Mouse (Mus musculus): ENCODE data around the gene Olfr1079. TPM values are rescaled to one million over a fixed set of nuclear protein-coding genes. Genes with fewer than 3 reads are reported as not detected.
"Not testable (repeated sequence)": the region's sequence is repeated elsewhere in the genome, so short reads cannot be mapped to it uniquely, and the experiment has no call there.

The Olfr1079 gene
- not detected in 2 replicates for polyA plus RNA-seq (2016; fragmentation: Nextera tagmentation; extraction: Ambion mirVana)

DNA sequence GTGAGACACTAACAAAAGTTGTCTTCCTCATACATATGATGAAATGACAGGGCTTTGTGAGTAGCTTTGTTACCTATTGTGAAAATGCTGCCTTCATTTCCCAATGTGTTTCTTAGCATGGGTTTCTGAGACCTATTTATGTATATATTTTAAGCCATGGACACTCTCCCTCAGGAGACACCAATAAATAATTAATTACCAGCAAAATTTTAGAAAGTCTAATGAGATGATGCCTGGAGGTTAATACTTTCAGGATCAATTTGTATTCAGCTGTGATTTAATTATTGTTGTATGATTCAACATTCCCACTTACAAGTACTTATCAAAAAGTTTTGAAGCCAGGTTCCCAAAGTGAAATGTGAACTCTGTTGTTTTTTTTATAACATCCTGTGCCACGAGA is at the start of gene Olfr1079:
Gene Olfr1079, minus strand, starts transcription at position 101 of the 400 bp plus-strand sequence.
- WGBS: 79% methylated on average over 1 of the region's 1 CpGs
- no peak within 1 kb of the TSS for H3K27ac ChIP-seq (replicated peaks)
- no peaks in the 10 kb centered on the region for H3K36me3 ChIP-seq
- H3K27me3 ChIP-seq (ENCODE audit: low read depth, poor library complexity, severe bottlenecking): no peaks in the 10 kb centered on the region
- DNase-seq (ENCODE audit: low spot score): no peak
- no peak within 1 kb of the TSS for H3K4me3 ChIP-seq
- no peaks in the 10 kb centered on the region for H3K4me1 ChIP-seq
- H3K9me3 ChIP-seq (replicated peaks): no peaks in the 10 kb centered on the region

DNA sequence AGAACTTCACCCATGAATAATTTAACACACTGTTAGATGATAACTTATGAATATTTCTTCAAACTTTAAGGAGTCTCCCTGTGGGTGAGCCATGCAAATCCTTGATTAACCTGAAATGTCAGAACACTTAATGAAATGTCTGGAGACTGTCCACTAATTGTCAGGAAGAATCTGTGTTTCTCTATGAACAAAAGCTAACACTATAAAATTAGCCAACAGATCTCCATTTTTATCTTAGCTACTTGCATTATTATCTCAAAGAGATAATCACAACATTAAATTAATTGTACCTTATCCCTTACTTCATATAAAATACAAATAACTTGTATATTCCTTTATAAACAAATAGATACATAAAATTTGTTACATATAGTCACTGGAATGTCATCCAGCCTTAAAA is 15.9 kb upstream of the Olfr1079 start, which contains the start of gene Olfr1080:
Gene Olfr1080, minus strand, starts transcription at position 101 of the 400 bp plus-strand sequence.
- not testable (repeated sequence) for H3K9me3 ChIP-seq (replicated peaks); H3K27me3 ChIP-seq (ENCODE audit: low read depth, poor library complexity, severe bottlenecking); H3K4me3 ChIP-seq; H3K27ac ChIP-seq (replicated peaks); DNase-seq (ENCODE audit: low spot score); H3K36me3 ChIP-seq; H3K4me1 ChIP-seq

DNA sequence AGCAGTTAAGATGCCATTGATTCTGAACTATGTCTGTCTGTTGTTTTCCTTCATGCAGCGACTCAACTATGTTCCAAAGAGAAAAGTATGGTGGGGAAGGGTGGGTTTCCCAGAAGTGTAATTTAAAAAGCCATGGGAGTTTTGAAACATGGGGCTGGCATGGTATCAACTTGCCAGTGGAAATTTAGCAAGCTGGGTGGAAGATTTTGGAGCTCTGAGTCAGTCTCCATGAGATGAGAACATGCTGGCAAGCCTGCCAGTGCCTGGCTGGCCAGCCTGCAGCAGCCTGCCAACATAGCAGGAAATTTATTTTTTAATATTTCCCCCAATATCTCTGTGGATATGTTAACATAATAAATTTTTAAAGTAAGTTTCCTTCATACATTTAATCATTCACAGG is 11.3 kb downstream of the Olfr1079 start:
- Histone ChIP-seq H3K27ac (replicated peaks) (no peak overlapping the region), H3K4me3 (no peak overlapping the region), H3K4me1 (no peaks in the 10 kb centered on the region), H3K27me3 (ENCODE audit: low read depth, poor library complexity, severe bottlenecking) (no peaks in the 10 kb centered on the region), H3K36me3 (no peaks in the 10 kb centered on the region), H3K9me3 (replicated peaks) (no peaks in the 10 kb centered on the region)
- WGBS: 76% methylated on average over 1 of the region's 1 CpGs
- no peak for DNase-seq (ENCODE audit: low spot score)

DNA sequence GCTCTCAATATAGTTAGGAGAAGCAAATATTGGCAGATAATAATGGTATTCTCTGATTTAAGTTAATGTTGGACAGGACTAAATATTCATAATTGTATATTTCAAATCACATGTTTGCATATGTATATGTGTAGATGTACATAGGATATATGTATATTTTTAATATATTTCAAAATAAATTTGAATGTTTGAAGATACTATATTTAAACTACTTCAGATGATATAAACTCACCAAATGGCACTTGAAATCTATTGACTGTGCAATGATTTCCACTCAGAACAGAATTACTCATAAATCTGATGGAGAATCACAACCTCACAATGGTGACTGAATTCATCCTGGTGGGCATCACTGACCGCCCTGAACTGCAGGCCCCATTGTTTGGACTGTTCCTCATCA is 34.1 kb downstream of the Olfr1079 start, which contains the start of gene Olfr1076:
Gene Olfr1076, plus strand, starts transcription at position 301 of the 400 bp plus-strand sequence.
- Histone ChIP-seq H3K27ac (replicated peaks) (no peak within 1 kb of the TSS), H3K9me3 (replicated peaks) (no peaks in the 10 kb centered on the region), H3K4me1 (no peaks in the 10 kb centered on the region), H3K27me3 (ENCODE audit: low read depth, poor library complexity, severe bottlenecking) (no peaks in the 10 kb centered on the region), H3K4me3 (no peak within 1 kb of the TSS), H3K36me3 (no peaks in the 10 kb centered on the region)
- WGBS: 86% methylated on average over 1 of the region's 1 CpGs
- no peak for DNase-seq (ENCODE audit: low spot score)

DNA sequence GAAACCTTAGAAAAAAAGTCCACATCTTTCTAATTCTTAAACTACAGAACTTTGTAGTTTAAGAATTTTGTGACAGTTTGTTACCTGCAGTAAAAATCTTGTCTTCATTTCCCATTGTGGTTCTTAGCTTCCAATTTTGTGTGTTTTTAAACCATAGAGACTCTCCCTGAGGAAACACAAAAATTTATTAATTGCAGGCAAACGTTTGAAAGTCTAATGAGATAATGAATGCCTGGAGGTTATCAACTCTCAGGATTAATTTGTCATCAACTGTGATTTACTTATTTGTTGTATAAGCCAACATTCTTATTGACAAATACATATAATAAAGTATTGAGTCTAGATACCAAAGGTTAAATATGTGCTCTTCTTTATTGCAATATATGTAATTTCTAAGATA is 55.0 kb downstream of the Olfr1079 start, which contains the start of gene Olfr228:
Gene Olfr228, minus strand, starts transcription at position 101 of the 400 bp plus-strand sequence.
- Histone ChIP-seq H3K9me3 (replicated peaks) (no peaks in the 10 kb centered on the region), H3K4me1 (no peaks in the 10 kb centered on the region), H3K36me3 (no peaks in the 10 kb centered on the region), H3K27me3 (ENCODE audit: low read depth, poor library complexity, severe bottlenecking) (no peaks in the 10 kb centered on the region), H3K27ac (replicated peaks) (no peak within 1 kb of the TSS), H3K4me3 (no peak within 1 kb of the TSS)
- no peak for DNase-seq (ENCODE audit: low spot score)
- 48% methylated on average over 1 of the region's 1 CpGs for WGBS

Other genes starting within 250 kb of the Olfr1079 start
- not detected in 2 replicates for gene Olfr1053, start 227.2 kb downstream of the Olfr1079 start, polyA plus RNA-seq (2016; fragmentation: Nextera tagmentation; extraction: Ambion mirVana)
- gene Olfr1054, start 207.0 kb downstream of the Olfr1079 start, polyA plus RNA-seq (2016; fragmentation: Nextera tagmentation; extraction: Ambion mirVana): not detected in 2 replicates
- not detected in 2 replicates for gene Olfr1055, start 192.2 kb downstream of the Olfr1079 start, polyA plus RNA-seq (2016; fragmentation: Nextera tagmentation; extraction: Ambion mirVana)
- not detected in 2 replicates for gene Olfr1056, start 180.0 kb downstream of the Olfr1079 start, polyA plus RNA-seq (2016; fragmentation: Nextera tagmentation; extraction: Ambion mirVana)
- gene Olfr1057, start 164.1 kb downstream of the Olfr1079 start, polyA plus RNA-seq (2016; fragmentation: Nextera tagmentation; extraction: Ambion mirVana): not detected in 2 replicates
- not detected in 2 replicates for gene Olfr1058, start 153.9 kb downstream of the Olfr1079 start, polyA plus RNA-seq (2016; fragmentation: Nextera tagmentation; extraction: Ambion mirVana)
- not detected in 2 replicates for gene Olfr1061, start 128.4 kb downstream of the Olfr1079 start, polyA plus RNA-seq (2016; fragmentation: Nextera tagmentation; extraction: Ambion mirVana)
- gene Olfr1062, start 115.7 kb downstream of the Olfr1079 start, polyA plus RNA-seq (2016; fragmentation: Nextera tagmentation; extraction: Ambion mirVana): not detected in 2 replicates
- not detected in 2 replicates for gene Olfr1065, start 91.9 kb downstream of the Olfr1079 start, polyA plus RNA-seq (2016; fragmentation: Nextera tagmentation; extraction: Ambion mirVana)
- gene Olfr1066, start 86.2 kb downstream of the Olfr1079 start, polyA plus RNA-seq (2016; fragmentation: Nextera tagmentation; extraction: Ambion mirVana): not detected in 2 replicates
- not detected in 2 replicates for gene Olfr228, start 55.1 kb downstream of the Olfr1079 start, polyA plus RNA-seq (2016; fragmentation: Nextera tagmentation; extraction: Ambion mirVana)
- not detected in 2 replicates for gene Olfr1076, start 34.0 kb downstream of the Olfr1079 start, polyA plus RNA-seq (2016; fragmentation: Nextera tagmentation; extraction: Ambion mirVana)
- not detected in 2 replicates for gene Olfr1080, start 15.8 kb upstream of the Olfr1079 start, polyA plus RNA-seq (2016; fragmentation: Nextera tagmentation; extraction: Ambion mirVana)
- not detected in 2 replicates for gene Olfr1082, start 56.5 kb upstream of the Olfr1079 start, polyA plus RNA-seq (2016; fragmentation: Nextera tagmentation; extraction: Ambion mirVana)
- gene Olfr1084, start 97.2 kb upstream of the Olfr1079 start, polyA plus RNA-seq (2016; fragmentation: Nextera tagmentation; extraction: Ambion mirVana): not detected in 2 replicates
- not detected in 2 replicates for gene Olfr1085, start 119.5 kb upstream of the Olfr1079 start, polyA plus RNA-seq (2016; fragmentation: Nextera tagmentation; extraction: Ambion mirVana)
- gene Olfr1086, start 137.6 kb upstream of the Olfr1079 start, polyA plus RNA-seq (2016; fragmentation: Nextera tagmentation; extraction: Ambion mirVana): not detected in 2 replicates
- gene Olfr1087, start 155.9 kb upstream of the Olfr1079 start, polyA plus RNA-seq (2016; fragmentation: Nextera tagmentation; extraction: Ambion mirVana): not detected in 2 replicates
- gene Olfr1089, start 191.2 kb upstream of the Olfr1079 start, polyA plus RNA-seq (2016; fragmentation: Nextera tagmentation; extraction: Ambion mirVana): not detected in 2 replicates
- gene Olfr1090, start 216.5 kb upstream of the Olfr1079 start, polyA plus RNA-seq (2016; fragmentation: Nextera tagmentation; extraction: Ambion mirVana): not detected in 2 replicates
- not detected in 2 replicates for gene Olfr1093, start 240.0 kb upstream of the Olfr1079 start, polyA plus RNA-seq (2016; fragmentation: Nextera tagmentation; extraction: Ambion mirVana)

All from midbrain, embryonic 10.5 days (tissue).